Mouse (Mus musculus) NIH3T3 (cell line): Measurements from ENCODE around the gene Gmds.

ENCODE experiments used
- DNase-seq: peaks from one replicate; pipeline ENCODE4 v3.0.0-alpha.2; 2012; ENCODE audit warnings: low read depth

The Gmds gene

DNA sequence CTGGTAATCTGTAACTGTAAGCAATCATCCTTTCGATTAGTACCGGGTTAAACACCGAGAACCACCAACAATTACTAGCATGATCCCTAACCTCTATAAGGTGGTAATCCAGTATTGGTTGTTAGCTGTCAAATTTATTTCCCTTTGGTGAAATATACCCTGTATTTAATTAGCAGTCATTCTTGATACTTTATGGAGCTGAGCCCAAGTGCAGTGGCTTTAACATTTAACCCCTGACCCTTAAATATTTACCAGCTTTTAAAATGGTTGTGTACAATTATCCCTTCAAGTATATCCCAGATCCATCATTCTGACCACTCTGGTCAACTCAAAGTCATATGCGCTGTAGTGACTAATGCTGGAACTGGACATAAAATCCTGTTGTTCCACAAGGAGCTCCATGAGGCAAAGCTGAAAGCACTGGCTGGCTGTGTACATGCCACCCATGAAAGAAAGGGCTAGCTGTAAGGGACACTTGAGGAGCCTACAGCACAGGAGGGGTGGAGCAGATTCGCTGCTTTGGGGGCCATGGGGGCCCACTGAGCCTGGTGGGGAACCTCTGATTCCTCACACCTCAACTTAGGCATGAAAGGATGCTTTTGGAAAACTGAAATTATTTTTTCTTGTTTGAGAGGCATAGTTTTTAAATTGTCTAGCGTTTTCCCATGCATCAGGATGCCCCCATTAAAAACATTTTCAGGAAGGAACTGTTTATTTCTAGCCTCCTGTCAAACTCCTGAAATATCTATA lies 312.1 kb downstream of the Gmds start:
- DNase-seq: no peak

DNA sequence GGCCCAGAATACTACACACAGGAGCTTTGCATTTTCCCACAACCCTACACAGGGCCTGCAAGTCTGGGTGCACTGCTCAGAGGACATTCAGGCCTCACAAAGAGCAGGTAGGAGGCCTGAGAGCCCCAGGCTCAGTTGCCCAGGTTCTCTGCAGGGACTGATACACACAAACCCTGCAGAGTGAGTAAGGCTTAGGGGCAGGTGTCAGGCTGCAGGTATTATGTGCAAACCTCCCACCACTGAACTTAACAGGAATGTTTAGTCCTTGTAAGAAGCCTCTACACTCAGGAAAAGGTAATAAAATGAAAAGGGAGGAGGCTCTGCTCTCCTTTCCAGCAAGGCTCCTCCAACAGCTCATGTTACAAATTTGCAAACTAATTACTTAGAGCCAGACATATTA lies 313.7 kb downstream of the Gmds start:
- no peak for DNase-seq

GRCm38 (mm10) chr13:32020455-32021249 lies 317.9 kb downstream of the Gmds start:
- DNase-seq: no peak

DNA sequence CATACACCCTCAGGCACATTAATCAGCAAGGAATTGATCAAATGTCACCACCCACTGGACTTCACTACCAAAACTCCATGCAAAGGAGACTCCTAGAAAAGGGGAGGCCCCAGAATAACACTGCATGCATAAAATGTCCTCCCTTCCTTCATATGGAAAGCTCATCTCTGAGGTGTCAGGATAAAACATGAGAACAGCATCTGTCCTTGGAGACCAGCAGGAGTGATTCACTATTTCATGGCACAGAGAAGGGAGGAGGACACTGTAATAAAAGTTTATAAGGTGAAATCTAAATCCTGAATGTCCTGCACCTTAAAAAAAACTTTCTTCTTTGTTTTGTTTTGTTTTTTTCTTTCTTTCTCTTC lies 319.3 kb downstream of the Gmds start:
- DNase-seq: no peak

- peak; percentile 36 for DNase-seq
Measured at GRCm38 (mm10) chr13:32018518-32019255, 319.9 kb downstream of the Gmds start.

DNA sequence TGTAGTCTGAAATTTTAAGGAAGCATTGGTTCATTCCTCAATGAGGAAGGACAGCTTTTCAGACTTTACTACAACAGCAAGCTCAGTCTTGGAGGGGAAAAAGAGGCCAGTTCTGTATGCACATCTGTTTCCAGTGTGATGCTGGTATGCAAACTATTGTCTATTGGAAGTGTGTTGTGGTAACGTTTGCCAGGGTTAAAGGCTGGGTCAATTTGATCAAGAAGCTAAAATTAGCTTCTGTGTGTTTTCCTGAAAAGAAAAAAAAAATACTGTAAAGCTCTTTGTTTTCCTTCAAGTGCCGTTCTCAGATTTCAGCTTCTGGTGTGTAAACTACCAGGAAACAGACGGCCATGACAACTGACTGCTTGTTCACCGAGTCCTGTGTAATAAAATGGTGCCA lies 329.7 kb downstream of the Gmds start:
- DNase-seq: peak; percentile 43

DNA sequence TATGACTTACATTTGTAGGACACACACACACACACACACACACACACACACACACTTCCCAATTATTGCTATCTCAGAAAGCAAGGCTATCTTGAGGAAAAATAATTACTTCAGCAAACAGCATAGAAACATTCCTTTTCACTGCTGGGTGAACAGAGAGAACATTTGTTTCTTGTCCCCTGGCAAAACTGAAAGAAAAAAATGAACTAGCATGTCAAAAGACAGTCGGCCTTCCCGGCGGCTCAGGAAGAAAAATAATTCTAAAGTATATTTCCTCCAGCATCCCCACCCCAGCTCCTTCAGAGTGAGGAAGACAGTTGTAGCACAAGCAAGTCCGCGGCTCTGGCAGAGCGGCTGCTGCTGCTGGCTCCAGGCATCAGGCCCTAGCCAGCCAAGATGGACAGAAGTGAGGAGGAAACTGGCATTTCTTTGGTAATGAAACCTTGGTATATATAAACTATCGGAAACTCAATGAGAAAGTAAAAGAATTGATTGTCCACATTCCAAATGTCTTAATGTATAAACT lies 330.4 kb downstream of the Gmds start:
- DNase-seq: no peak

DNA sequence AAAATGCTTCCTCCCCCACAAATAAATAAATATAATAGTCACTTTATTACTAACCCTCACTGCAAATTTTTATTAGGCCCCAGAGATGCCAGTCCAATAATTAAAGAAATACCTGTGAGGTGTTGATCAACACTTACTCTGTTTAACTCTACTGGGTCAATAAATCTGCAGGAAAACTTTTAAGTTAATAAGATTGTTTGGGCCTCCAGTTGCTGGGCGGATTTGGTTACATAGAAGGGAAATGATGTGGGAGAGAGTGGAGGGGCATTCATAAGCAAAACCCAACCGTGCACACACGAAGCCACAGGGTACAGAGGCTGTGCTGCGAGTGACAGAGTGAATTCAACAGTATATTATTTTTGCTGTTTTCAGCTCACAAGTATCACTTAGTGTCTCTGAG lies 345.1 kb downstream of the Gmds start:
- DNase-seq: no peak

DNA sequence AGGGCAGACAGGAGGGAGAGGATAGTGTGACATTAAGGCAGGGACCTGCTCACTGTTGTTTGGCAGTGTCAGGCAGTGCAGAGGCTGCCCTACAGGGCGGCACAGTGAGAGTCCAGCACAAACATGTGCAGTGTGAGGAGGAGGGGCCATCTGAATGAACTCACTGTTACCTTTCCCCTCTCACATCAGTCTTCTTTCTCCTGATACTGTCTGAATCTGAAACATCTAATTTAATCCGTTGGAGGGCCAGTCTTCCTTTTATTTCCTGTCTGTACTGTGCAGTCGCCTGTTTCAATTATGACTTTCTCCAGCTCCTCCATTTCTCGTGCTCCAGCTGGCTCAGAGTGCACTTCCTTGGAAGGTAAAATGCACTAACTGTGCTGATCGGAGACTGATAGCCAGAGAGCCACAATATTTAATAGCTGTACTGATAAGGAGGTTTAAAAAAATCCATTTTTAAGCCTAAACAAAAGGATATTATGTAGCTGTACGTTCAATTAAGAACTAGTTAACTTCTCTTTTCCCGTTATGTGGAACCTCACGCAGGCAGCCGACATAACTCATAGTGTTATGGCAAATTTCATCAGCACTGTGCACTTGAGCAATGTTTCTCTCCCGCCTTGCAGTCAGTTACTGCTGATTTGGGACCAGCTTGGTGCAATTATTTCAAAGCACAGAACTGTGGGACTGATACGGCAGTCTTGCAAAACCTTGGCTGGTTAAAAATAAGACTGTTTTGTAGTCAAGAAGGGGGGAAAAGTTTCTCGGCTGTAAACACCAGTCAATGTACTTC lies 345.9 kb downstream of the Gmds start:
- DNase-seq: peak; percentile 8

DNA sequence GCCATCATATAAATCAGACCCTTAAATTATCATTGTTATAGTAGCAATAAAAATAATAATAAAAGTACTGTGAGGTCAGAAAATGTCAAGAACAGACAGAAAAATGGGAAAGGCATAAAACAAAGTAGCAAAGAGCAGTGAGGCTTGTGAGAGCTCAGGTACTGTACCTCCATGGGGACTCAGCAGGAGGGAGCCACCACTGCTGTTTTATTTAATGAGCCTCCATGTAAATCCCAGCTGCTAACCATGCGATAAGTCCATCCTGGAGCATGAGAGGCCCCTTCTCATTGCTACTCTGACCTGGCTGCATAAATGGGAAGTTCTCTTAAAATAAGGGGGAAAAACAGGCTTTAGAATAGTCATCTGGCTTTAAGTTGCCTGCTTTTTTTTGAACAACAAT lies 357.3 kb downstream of the Gmds start:
- DNase-seq: no peak

GRCm38 (mm10) chr13:31978126-31978525 lies 360.4 kb downstream of the Gmds start:
- DNase-seq: no peak

DNA sequence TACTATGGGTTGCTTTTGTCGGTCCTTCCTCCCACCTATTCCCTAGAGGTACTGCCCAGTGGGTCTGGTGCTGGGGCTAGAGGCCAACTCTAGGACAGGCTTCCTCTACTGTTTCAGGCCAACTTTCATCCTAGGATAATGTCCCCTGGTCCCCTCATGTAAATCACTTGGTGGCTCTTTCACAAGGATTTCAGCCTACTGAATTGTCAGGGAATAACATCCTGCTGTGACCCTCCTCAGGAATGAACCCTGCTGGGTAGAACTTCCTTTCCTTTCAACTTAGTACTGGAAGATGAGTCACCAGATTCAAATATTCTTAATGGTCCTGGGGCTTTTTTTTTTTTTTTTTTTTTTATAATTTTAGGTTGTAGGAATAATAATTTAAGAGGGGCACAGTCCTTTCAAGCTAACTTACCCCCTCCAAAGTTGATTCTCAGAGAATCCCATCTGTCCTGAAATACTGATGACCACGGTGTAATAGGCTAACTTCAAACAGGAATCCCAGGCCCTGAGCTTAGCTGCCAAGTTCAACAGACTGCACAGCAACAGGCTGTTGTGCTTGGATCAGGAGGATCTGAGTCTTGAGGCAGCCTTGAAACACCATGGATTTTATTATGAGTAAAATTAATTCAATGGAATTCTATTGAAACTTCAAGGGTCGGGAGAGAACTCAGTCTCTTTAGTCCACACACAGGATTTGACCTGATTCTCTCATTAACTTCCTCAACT lies 363.6 kb downstream of the Gmds start:
- no peak for DNase-seq

GRCm38 (mm10) chr13:31971040-31971501 lies 367.5 kb downstream of the Gmds start:
- DNase-seq: no peak

DNA sequence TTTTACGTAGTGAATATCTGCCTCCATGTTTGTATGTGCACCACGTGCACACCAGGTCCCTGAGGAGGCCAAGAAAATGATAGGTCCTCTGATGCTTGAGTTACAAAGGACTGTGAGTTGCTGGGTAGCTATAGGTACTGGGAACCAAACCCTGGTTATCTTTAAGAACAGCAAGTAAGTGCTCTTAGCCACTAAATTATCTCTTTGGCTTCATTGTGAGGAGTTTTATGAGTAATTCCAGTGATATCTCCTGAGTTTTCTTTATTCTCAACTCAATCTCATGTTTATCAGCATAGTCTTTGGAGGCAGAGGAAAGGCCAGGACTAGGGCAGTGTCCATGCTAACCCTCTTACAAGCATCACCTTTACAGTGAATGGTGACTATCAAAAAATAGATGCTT lies 370.3 kb downstream of the Gmds start:
- no peak for DNase-seq

DNA sequence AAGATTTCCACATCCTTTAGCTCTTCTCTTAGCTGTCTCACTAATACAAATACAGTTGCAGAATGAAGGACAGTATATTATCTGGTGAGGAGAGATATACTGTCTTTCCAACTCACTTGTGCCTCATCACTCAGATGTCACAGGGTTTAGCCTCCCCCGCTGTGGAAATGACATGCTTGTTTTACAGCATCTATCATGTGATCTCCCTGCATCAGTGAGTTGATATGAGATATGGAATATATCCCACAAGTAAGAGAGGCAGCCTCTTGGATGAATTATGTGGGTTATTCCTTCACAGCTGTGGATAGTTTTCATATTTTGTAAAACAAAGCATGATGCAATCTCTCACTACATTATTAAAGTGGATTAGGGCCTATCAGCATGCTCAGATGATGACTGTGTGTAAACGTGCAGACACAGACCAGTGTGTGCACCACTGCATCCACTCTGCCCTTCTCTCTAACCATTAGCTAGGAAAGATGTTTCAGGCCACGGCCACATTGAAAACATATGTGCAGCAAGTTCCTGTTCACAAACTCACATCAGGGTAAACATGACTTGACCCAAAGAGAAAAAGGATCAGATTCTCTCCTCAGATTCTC lies 371.5 kb downstream of the Gmds start:
- peak; percentile 71 for DNase-seq

GRCm38 (mm10) chr13:31960514-31960913 lies 378.0 kb downstream of the Gmds start:
- DNase-seq: peak; percentile 35

GRCm38 (mm10) chr13:31958346-31959335 lies 379.9 kb downstream of the Gmds start:
- DNase-seq: no peak

- peak; percentile 53 for DNase-seq
Measured at GRCm38 (mm10) chr13:31956584-31956983, 382.0 kb downstream of the Gmds start.

DNA sequence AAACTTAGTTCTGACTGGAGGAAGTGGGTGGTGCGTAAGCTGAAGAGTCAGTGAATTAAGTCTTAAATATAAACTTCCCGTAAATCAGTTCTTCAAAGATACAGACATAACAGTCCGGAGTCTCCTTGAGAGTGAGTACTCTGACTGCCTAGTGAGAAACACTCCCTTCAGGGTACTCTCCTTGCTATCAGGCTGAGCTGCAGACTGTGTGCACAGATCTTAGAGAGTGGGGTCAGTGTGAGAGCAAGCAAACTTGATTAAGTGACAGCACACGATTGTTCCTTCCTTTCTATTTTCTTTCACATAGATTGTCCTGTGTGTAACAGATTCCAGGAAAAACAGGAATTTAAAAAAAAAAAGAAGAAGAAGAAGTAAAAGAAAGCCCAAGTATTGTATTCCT lies 382.4 kb downstream of the Gmds start:
- no peak for DNase-seq
